Mouse (Mus musculus): Measurements from ENCODE around the gene Lrrtm4.

Lrrtm4 gene

GRCm38 (mm10) chr6:80328391-80328790 is 309.7 kb downstream of the Lrrtm4 start:
- DNase-seq (ENCODE audit: low spot score in 2 of 2), result no peak

DNA sequence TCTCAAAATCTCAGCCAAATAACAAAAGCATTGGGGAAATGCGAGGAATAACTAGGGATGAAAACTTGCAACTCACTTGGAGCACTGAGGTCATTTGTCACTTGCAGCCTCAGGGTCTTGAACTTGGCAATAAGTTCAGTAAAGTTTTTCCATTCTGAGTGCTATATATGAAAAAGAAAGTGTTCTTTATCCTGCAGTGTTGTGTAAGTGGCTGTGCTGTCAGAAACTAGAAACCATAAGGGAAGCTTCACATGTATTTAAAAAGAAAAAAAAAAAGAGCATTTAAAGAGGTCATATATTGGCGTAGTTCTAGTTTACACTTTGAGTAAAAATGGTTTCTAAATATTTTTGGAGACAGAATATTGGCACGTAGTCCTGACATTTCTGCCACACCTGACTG is 313.1 kb downstream of the Lrrtm4 start:
- DNase-seq (ENCODE audit: low spot score in 2 of 2), result no peak

- no peak for DNase-seq (ENCODE audit: low spot score in 2 of 2)
Measured at GRCm38 (mm10) chr6:80352307-80352706, 333.6 kb downstream of the Lrrtm4 start.

GRCm38 (mm10) chr6:80357092-80357491 is 338.4 kb downstream of the Lrrtm4 start:
- DNase-seq (ENCODE audit: low spot score in 2 of 2), result no peak

- DNase-seq (ENCODE audit: low spot score in 2 of 2), result no peak
Measured at GRCm38 (mm10) chr6:80363593-80363992, 344.9 kb downstream of the Lrrtm4 start.

DNA sequence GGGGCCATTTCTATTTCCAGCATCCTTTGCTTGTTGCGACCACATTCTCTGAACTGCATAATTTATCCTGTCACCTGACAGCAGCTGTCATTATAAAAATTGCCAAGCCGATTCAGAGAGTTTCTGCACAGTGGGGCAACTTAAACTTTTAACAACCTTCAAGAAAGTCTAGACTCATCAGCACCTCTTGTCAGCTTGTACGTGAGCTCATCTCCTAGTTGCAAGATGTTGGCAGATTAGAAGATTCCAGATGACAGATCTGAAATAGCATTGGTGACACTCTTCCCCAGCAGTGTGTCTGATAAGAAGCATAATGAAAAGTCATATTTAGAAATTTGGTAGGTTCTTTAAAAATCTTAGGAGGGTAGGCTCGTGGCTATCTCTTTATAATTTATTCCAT is 347.9 kb downstream of the Lrrtm4 start:
- no peak for DNase-seq (ENCODE audit: low spot score in 2 of 2)

DNA sequence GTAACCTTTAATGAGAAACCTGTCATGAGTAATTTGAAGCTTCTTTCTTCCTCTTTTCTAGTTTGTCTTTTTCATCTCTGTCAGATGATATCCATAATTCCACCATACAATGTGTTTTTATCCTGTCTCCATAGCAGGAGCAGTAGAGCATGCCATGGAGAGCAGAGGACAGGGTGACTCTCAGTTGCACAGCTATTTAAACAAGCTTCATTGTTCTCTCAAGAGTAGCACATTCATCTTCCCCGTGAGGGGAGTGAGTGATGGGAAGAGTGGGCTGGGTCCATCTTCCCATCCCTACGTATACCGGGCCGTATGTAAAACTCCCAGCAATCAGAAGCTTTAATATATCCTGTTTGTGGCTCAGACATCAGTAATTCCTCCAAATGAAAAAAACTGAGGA is 370.9 kb downstream of the Lrrtm4 start:
- no peak for DNase-seq (ENCODE audit: low spot score in 2 of 2)

DNA sequence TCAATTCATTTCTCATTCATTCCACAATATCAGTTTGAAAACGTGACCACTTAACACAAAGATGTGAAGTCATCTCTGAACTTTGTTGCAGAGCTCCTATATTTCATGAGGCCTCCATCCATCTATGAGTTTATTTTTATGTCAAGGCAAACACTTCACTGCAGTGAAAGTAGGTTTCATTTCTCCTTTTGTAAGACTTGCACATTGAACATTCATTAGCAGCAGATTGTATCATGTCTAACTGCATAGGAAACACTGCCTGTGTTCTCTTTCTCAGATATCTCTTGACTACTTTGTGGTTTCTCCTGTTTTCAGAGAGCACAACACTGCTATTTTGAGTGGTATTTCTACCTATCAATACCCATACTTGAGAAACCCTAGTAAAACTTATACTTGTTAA is 388.1 kb downstream of the Lrrtm4 start:
- no peak for DNase-seq (ENCODE audit: low spot score in 2 of 2)

DNA sequence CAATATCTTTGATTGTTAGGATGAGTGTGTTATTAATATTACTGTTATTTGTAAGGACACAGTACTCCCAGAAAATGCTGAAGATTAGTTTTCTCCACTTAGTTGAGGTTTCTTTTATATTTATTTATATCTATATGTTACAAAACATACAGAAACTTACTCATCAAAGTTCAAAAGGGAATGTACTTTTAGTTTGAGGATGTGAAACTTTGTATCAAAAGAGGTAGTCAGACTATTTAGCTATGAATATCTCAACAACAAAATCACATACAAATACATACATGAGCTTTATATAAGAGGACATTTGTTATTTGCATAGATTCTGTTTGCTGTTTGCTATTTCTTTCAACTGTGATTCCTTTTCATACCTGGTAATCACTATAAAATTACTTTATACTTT is 421.5 kb downstream of the Lrrtm4 start:
- DNase-seq (ENCODE audit: low spot score in 2 of 2), result no peak

DNA sequence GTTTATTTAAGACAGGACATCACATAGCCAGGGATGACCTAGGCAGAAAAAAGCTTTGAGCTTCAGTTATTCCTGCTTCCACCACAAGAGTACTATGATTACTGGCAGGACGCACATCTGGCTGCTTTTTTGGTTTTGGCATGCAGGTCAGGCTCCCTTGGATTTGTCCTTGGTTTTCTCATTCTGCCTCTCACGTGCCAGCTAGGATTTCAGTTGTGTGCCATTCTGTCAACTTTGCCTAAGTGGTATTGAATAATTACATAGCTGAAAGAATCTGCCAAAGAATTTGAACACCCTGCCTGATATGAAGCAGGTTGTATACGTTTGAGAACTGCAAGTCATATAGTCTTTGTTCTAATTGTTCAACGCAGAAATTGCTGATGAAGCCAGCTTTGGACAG is 451.9 kb downstream of the Lrrtm4 start:
- no peak for DNase-seq (ENCODE audit: low spot score in 2 of 2)

DNA sequence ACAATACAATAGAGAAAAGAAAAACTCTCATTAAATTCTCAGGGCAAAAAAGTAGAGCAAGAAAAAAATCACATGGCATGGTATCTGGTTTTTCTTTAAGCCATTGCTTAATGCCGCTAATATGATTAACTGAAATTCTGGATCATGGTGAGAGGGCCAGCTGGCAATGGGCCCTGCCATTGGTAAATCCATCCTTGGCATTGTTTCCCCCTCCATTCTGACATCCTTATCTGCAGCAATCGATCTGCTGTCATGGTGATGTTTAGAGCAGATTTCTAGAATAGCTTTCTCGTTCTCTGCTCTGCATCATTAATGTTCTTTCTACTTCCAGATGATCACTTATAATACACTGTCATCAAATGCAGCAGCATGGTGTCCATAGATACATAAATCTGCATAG is 457.5 kb downstream of the Lrrtm4 start:
- DNase-seq (ENCODE audit: low spot score in 2 of 2), result no peak

- no peak for DNase-seq (ENCODE audit: low spot score in 2 of 2)
Measured at GRCm38 (mm10) chr6:80545017-80545416, 526.3 kb downstream of the Lrrtm4 start.

DNA sequence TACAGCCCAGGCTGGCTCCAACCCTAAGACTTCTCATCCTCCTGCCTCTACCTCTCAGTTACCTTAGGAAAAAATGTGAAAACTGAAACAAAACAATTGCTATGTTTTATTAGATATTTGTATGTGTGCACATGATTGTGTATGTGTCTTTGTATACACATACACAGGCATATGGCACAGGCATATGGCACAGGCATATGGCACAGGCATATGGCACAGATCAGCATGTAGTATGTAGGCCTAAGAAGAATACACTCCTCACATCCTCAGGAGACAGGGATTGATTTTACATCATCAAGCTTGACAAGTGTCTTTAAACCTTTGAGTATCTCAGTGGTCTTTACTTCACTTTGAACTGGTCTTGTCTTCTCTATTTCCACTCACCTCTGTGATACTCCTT is 531.2 kb downstream of the Lrrtm4 start:
- DNase-seq (ENCODE audit: low spot score in 2 of 2), result no peak

DNA sequence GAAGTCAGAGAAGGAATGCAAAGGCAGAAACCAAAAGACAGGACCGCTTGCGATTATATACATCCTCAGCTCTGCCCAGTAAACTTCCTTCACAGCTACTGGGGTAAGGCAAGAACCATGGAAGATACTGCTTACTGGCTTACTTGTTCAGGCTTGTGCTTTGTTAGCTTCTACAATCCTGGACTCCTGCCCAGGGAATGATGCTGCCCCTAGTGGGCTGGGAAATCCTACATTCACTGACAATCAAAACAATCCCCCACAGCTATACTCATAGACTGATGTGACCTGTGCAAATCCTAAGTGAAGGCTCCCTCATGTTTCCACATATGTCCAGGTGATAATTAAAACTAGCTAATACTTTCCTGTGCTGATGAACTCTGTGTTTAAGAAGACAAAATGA is 534.7 kb downstream of the Lrrtm4 start:
- no peak for DNase-seq (ENCODE audit: low spot score in 2 of 2)

DNA sequence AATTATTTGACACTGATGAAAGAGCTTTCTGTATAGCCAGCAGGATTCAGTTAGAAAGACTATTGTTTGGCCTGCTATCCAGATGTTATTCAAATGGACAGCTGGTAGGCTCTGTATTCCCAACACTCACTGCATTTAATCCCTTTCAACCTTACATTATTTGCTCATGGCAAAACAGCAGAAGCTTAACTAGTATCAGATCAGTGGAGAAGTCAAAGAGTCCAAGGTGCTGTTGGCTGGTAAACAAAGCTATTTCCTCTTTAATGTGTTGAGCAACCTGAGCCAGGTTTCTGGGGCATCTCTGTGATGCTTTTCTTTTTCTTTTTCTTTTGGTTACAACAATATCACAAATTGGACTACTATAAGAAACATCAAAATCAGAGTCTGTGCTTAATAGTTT is 536.3 kb downstream of the Lrrtm4 start:
- no peak for DNase-seq (ENCODE audit: low spot score in 2 of 2)

GRCm38 (mm10) chr6:80577227-80577626 is 558.5 kb downstream of the Lrrtm4 start:
- DNase-seq (ENCODE audit: low spot score in 2 of 2), result no peak

DNA sequence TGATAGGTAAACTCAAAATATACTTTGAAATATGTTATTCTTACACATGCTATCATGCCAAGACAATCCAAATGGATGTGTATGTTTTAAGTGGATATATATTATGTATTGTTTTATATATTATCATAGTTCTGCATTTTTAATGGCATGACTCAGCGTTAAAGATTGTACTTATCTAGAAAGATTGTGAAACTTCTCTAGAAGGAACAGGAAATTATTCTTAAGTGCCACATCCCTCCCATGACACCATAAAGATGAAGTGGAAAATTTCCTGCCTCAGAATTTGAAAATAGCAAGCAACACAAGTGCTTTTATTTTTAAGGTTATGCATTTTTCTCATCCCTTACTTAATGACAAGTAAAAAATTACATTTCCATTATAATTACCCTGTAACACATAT is 563.5 kb downstream of the Lrrtm4 start:
- DNase-seq (ENCODE audit: low spot score in 2 of 2), result no peak

- DNase-seq (ENCODE audit: low spot score in 2 of 2), result no peak
Measured at GRCm38 (mm10) chr6:80589776-80590175, 571.1 kb downstream of the Lrrtm4 start.

DNA sequence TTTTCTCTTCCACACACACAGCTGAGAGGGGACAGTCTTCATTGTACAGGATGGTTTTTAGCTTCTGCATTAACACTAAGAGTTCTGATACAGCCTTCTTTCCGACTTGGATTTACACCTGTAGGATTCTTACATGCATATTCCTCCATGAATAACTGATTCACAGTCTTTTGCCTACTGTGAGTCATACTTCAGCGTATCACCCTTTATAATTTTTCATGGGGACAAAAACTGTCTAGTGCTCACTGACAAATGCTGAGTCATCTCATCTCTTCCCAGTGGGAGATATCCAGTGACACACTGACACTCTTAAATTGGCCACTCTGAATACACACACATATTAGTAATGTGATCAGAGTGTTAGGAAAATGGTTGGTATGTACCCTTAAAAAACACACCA is 600.8 kb downstream of the Lrrtm4 start:
- no peak for DNase-seq (ENCODE audit: low spot score in 2 of 2)

DNA sequence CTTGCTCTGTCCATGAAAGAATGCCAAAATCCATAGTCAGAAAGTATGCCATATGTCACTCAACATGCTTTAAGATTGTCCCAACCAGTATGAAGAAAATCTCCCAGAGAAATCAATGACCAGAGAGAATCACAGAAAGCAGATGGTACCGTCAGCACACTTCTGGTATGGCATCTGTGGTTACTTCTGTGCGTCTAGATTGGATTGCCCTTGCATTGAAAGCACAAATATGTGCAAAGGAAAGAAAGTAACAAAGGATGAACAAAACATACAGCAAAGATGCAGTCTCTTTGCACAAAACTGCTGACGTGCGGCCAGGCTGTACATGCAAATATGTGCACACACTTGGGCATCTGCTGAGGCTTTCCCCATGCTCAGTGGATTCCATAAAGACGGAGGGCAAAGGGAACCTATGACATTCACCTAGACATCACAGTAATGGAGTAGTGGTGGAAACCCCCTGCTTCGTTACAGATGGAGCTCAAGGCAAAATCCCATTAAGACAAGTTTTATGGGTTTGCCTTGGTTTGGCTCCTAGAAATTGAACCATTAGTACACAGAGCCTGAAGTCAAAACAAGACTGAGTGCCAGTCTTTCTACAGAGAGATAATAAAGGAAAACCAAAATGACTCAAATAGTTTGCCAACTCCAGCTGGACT is 604.1 kb downstream of the Lrrtm4 start:
- DNase-seq (ENCODE audit: low spot score in 2 of 2), result no peak

DNA sequence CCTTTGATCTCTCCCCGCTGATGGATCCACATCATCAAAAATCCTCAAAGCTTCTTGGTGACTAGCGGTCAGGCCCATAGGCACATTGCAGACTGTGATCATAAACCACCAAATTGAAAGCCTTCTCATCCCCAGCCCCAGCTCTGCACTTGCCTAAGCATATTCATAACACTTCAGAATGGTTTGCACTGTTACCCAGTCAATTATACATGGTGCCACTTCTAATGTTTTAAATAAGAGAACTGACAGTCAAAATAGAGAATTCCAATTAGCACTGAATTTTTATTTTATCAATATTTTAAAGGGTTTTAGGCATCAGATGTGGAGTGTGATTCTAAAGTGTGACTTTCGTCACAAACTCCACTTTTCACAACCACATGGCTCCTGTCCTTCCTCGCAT is 606.8 kb downstream of the Lrrtm4 start:
- DNase-seq (ENCODE audit: low spot score in 2 of 2), result no peak

DNA sequence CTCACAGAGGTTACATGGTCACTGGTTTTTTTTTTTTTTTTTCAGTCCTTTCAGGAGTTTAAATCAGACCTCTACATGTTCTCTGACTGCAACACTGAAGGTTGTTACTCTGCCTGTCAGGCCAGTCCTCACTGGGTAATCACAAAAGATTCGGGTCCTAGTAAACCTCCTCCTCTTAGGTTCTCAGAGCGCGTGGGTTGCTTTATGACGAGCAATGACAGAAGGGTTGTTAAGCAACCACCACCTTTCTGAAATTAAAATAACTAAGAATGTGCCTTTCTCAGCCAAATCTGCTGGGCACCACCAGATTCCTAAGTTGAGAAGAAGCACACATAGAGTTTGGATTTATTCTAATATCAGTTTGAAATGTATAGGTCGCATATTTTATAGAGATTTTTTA is 644.1 kb downstream of the Lrrtm4 start:
- peak in 1 of 2 experiments; percentile 3 for DNase-seq (ENCODE audit: low spot score in 2 of 2)

- DNase-seq (ENCODE audit: low spot score in 2 of 2), result no peak
Measured at GRCm38 (mm10) chr6:80664039-80664438, 645.4 kb downstream of the Lrrtm4 start.

DNA sequence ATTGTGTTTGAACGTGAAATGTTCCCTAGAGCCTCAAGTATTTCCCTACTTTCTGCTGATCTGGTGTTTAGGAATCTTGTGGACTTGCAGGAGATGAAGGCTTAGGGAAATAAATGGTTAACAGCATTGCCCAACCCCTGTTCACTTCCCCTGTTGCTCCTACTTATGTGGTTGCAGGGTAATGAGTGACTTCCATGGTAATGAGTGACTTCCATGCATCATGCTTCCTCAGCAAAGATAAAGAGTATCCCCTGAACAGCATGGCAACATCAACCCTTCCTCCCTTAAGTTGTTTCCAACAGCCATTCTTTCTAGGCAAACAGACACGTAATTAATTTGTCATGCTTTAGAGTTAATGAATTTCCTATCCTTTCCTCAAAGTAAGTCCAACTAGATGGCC is 685.5 kb downstream of the Lrrtm4 start:
- no peak for DNase-seq (ENCODE audit: low spot score in 2 of 2)
